Mouse (Mus musculus): ENCODE measurements at regions not wholly inside any gene's neighbourhood (a gene's known extent, or its start where the extent isn't known, plus 50 kb on each side); places are given as distances from the start of the nearest gene placed in this dataset.
A peak's percentile ranks its signal among the peaks of the same experiment; 100 is the strongest.

- no peak for DNase-seq
Observed at GRCm38 (mm10) chr15:59215239-59215638, 326.1 kb downstream of the Gm49356 start.

GRCm38 (mm10) chr15:59217481-59217880 lies 328.4 kb downstream of the Gm49356 start:
- DNase-seq: no peak

GRCm38 (mm10) chr15:59218916-59219315 lies 329.8 kb downstream of the Gm49356 start:
- DNase-seq: no peak

GRCm38 (mm10) chr15:59225637-59226036 lies 336.5 kb downstream of the Gm49356 start:
- DNase-seq: no peak

GRCm38 (mm10) chr15:59227293-59227692 lies 338.2 kb downstream of the Gm49356 start:
- no peak for DNase-seq

GRCm38 (mm10) chr15:59230536-59230935 lies 341.4 kb downstream of the Gm49356 start:
- no peak for DNase-seq

GRCm38 (mm10) chr15:59231703-59232102 lies 342.6 kb downstream of the Gm49356 start:
- no peak for DNase-seq

GRCm38 (mm10) chr15:59232290-59232689 lies 343.2 kb downstream of the Gm49356 start:
- DNase-seq: no peak

- no peak for DNase-seq
Observed at GRCm38 (mm10) chr15:59237446-59238161, 348.5 kb downstream of the Gm49356 start.

- DNase-seq: no peak
Observed at GRCm38 (mm10) chr15:59241752-59242151, 352.7 kb downstream of the Gm49356 start.

- peak; percentile 68 for DNase-seq
Observed at GRCm38 (mm10) chr15:59245927-59246649, 357.0 kb downstream of the Gm49356 start.

GRCm38 (mm10) chr15:59248477-59249260 lies 359.6 kb downstream of the Gm49356 start:
- DNase-seq: no peak

- DNase-seq: no peak
Observed at GRCm38 (mm10) chr15:59261380-59261779, 372.3 kb downstream of the Gm49356 start.

- DNase-seq: no peak
Observed at GRCm38 (mm10) chr15:59262380-59262779, 373.3 kb downstream of the Gm49356 start.

- peak; percentile 72 for DNase-seq
Observed at GRCm38 (mm10) chr15:59263433-59264328, 374.6 kb downstream of the Gm49356 start.

Measured in thymus, postnatal 14 days (tissue).